Mouse (Mus musculus) intestine, embryonic 14.5 days (tissue): ENCODE measurements around the gene Ccdc162. TPM values are rescaled to one million over a fixed set of nuclear protein-coding genes. Genes with fewer than 3 reads are reported as not detected.

Experiments used
- ATAC-seq: fragments of 200-750 bp; cut with Nextera tagmentation; replicated peaks from 2 replicates; pipeline ENCODE4 v1.8.0; 2017; ENCODE audit warnings: low read depth, moderate number of reproducible peaks, moderate TSS enrichment, moderate library complexity; ENCODE audit not compliant: low FRiP score, low TSS enrichment
- DNase-seq: peaks from one replicate; pipeline ENCODE4 v3.0.0-alpha.2; 2018; ENCODE audit warnings: low spot score
- H3K27ac ChIP-seq: fragments of 300-500 bp; sonication (generic); 2 replicates; pipeline ENCODE4 v1.5.1; 2014; ENCODE audit warnings: low read depth, mild to moderate bottlenecking, control low read depth
- H3K27me3 ChIP-seq: fragments of 300-500 bp; sonication (generic); replicated peaks from 2 replicates; pipeline ENCODE4 v1.6.1; 2014; ENCODE audit warnings: low read length, control low read depth; ENCODE audit not compliant: control insufficient read depth, insufficient read depth
- H3K36me3 ChIP-seq: fragments of 300-500 bp; sonication (generic); 2 replicates; pipeline ENCODE4 v1.6.1; 2014; ENCODE audit warnings: low read length, control low read depth; ENCODE audit not compliant: control insufficient read depth, insufficient read depth
- H3K4me1 ChIP-seq: fragments of 300-500 bp; sonication (generic); replicated peaks from 2 replicates; pipeline ENCODE4 v1.6.1; 2014; ENCODE audit warnings: low read length, control low read depth, mixed read lengths; ENCODE audit not compliant: control insufficient read depth, insufficient read depth
- H3K4me2 ChIP-seq: fragments of 300-500 bp; sonication (generic); 2 replicates; pipeline ENCODE4 v1.6.1; 2014; ENCODE audit warnings: low read length
- H3K4me3 ChIP-seq: fragments of 300-500 bp; sonication (generic); 2 replicates; pipeline ENCODE4 v1.5.1; 2014; ENCODE audit warnings: low read depth, low read length, control low read depth, mixed read lengths
- H3K9ac ChIP-seq: fragments of 300-500 bp; sonication (generic); 2 replicates; pipeline ENCODE4 v1.6.1; 2014; ENCODE audit warnings: mild to moderate bottlenecking, low read length
- H3K9me3 ChIP-seq: fragments of 300-500 bp; sonication (generic); 2 replicates; pipeline ENCODE4 v1.6.1; 2016; ENCODE audit warnings: low read length, control low read depth; ENCODE audit not compliant: control insufficient read depth
- WGBS: fragments of 180-500 bp; shearing (Covaris S2); extraction: QIAGEN DNeasy Blood & Tissue Kit; methylation state at CpG from one replicate; pipeline ENCODE4 v1.1.7; 2014; 5-methylcytosine and 5-hydroxymethylcytosine counted together
- polyA plus RNA-seq: library from polyadenylated mRNA; unstranded; fragments of >200 nt; fragmentation: Nextera tagmentation; extraction: Ambion mirVana; gene quantifications from 2 replicates; pipeline ENCODE4 v1.2.1, GENCODE M21; 2014

Ccdc162 gene
- polyA plus RNA-seq, 1 experiment from 2014 or later = 0.47 TPM

DNA sequence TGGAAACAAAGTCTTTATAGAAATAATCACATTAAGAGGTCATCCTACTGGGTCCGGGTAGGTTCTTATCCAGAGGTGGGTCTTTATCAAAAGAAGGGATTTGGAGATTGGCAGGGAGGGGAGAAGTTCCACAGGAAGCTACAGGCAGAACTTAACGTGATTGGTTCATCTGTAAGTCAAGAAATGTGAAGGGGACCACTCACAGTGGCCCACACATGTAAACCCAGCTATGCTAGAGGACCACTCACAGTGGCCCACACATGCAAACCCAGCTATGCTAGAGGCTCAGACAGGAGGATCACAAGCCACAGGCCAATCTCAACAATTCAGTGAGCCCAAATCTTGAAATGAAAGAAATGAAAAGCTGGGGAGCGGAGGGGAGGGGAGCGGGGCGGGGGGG is 67.2 kb downstream of the Ccdc162 start:
- 75% methylated on average over 4 of the region's 5 CpGs for WGBS
- DNase-seq = no peak
- Histone ChIP-seq H3K4me1 (peaks cover 15% of the 10 kb centered on the region), H3K4me2 (no peak overlapping the region), H3K27ac (no peak overlapping the region), H3K9me3 (no peaks in the 10 kb centered on the region), H3K27me3 (no peaks in the 10 kb centered on the region), H3K4me3 (no peak overlapping the region), H3K9ac (no peak overlapping the region), H3K36me3 (no peaks in the 10 kb centered on the region)
- ATAC-seq = no peak

DNA sequence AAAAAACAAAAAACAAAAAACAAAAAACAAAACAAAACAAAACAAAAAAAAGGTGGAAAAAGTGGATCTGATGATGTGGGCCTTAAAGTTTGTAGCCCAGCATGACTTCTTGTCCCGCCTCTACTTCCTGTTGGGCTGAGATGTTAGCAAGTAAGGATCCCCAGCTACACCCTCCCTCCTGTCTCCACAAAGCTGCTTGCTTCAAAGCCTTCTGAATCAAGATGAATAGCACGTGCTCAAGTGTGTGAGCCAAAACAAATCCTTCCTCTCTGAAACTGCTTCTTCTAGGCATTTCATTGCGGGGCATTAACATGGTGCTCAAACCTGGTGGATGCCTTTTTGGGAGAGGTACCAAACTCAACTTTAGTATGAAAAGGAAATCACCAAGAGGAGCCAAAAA is 77.7 kb downstream of the Ccdc162 start:
- Histone ChIP-seq H3K9ac (no peak overlapping the region), H3K9me3 (no peaks in the 10 kb centered on the region), H3K4me3 (no peak overlapping the region), H3K27me3 (no peaks in the 10 kb centered on the region), H3K4me2 (no peak overlapping the region), H3K27ac (no peak overlapping the region), H3K36me3 (no peaks in the 10 kb centered on the region), H3K4me1 (no peaks in the 10 kb centered on the region)
- 62% methylated on average over 3 of the region's 3 CpGs for WGBS
- no peak for DNase-seq
- ATAC-seq = no peak

DNA sequence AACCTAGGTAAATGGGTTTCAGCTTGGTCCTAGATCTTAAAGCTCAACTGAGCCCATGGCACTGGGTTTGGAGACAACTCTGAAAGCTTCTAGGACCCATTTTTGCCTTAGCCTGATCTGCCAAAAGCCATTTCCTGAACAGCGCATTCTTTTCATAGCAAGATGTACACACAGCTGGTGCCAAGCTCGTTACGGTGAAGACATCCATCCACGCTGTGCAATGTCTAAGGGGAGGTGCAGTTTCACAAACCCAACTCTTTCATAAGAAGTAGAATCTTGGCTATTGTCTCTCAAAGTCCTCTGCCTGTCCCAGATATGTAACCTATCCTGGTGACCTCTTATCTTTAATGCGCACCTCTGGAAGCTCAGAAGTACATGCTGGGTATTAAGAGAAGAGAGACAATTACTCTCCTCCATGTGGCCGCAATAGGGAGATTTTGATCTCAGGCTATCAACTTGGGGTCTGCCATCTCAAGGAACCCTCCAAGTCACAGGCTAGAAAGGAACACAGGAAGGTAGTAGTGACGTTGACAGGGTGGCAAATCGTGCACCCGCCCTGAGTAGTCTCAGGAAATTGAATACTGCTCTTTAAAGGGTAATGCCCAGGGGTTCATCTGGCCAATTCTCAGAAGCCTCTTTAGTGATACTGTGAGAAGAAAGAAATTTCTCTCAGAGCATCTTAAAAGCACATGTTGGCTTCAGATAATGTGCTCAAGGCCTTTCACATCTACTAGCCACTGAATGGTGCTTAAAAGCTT is 81.0 kb downstream of the Ccdc162 start:
- no peaks in the 10 kb centered on the region for H3K9me3 ChIP-seq
- ATAC-seq (no peak), DNase-seq (no peak)
- no peak overlapping the region for H3K4me2 ChIP-seq
- no peaks in the 10 kb centered on the region for H3K27me3 ChIP-seq
- no peak overlapping the region for H3K9ac ChIP-seq
- no peaks in the 10 kb centered on the region for H3K4me1 ChIP-seq
- no peaks in the 10 kb centered on the region for H3K36me3 ChIP-seq
- H3K27ac ChIP-seq = no peak overlapping the region
- 57% methylated on average over 9 of the region's 9 CpGs for WGBS
- no peak overlapping the region for H3K4me3 ChIP-seq

DNA sequence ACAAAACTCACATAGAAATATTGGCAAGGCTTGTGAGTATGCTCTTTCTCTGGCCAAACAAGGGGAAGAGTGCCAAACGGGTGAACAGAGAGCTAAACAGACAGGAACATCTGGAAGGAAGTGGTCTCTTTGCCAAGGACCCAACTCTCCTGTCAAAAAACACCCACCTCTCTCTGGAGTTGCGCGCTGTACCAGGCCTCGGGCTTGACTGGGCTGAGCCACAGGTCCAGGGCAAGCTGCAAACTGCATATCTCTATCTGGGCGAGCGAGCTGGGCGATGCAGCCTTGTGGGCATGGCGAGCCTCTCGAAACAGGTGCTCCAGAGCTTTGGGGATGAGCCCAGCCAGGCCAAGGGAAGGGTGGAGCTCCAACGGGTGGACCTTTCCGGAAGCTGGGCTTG is 82.6 kb downstream of the Ccdc162 start:
- DNase-seq (no peak), ATAC-seq (no peak)
- WGBS = 95% methylated on average over 11 of the region's 11 CpGs

DNA sequence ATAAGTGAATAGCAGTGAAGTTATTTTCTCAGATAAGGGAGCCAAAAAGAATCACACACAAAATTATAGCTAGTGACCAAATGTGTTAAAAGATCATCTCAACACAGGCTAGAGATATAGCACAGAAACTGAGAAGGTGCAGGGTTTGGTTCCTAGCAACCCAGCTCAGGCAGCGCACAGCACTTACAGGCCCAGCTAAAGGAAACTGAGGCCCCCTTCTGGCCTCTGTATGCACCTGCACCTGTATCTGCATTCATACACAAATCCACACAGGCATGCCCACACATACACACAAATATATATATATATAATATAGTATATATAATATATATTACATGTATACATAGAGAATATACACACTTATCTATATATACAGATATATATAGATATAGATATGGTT is 84.4 kb downstream of the Ccdc162 start:
- ATAC-seq (no peak), DNase-seq (no peak)
- Histone ChIP-seq H3K27ac (no peak overlapping the region), H3K9ac (no peak overlapping the region), H3K4me1 (no peaks in the 10 kb centered on the region), H3K4me3 (no peak overlapping the region), H3K36me3 (no peaks in the 10 kb centered on the region), H3K9me3 (no peaks in the 10 kb centered on the region), H3K4me2 (no peak overlapping the region), H3K27me3 (no peaks in the 10 kb centered on the region)
- 90% methylated on average over 1 of the region's 1 CpGs for WGBS

More for the DNA sequence above, 82.6 kb downstream of the Ccdc162 start:
- Histone ChIP-seq H3K9me3 (no peaks in the 10 kb centered on the region), H3K27ac (no peak overlapping the region), H3K9ac (no peak overlapping the region), H3K4me3 (no peak overlapping the region), H3K4me1 (no peaks in the 10 kb centered on the region), H3K4me2 (no peak overlapping the region), H3K27me3 (no peaks in the 10 kb centered on the region), H3K36me3 (no peaks in the 10 kb centered on the region)

DNA sequence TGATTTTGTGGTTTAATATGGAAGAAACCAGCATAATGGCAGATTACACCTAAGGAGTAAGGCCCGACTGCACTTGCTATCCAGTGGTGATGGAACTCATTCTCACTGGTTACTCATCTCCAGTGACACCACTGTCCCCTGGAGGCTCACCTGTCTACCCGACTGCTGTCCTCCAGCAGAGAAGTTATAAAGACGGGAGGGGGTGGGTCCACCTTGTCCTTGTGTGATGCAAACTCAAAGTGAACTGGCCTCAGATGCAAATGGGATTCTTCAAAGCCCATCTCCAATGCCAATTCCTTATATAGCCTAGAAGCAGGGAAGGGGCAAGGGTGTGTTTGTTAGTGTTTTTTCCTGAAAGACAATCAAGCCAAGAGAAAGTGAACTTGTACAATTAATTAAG is 89.4 kb downstream of the Ccdc162 start:
- Histone ChIP-seq H3K9me3 (no peaks in the 10 kb centered on the region), H3K9ac (no peak overlapping the region), H3K27me3 (no peaks in the 10 kb centered on the region), H3K4me2 (no peak overlapping the region), H3K4me3 (no peak overlapping the region), H3K27ac (no peak overlapping the region), H3K36me3 (no peaks in the 10 kb centered on the region), H3K4me1 (no peaks in the 10 kb centered on the region)
- WGBS = 78% methylated on average over 3 of the region's 3 CpGs
- ATAC-seq (no peak), DNase-seq (no peak)

DNA sequence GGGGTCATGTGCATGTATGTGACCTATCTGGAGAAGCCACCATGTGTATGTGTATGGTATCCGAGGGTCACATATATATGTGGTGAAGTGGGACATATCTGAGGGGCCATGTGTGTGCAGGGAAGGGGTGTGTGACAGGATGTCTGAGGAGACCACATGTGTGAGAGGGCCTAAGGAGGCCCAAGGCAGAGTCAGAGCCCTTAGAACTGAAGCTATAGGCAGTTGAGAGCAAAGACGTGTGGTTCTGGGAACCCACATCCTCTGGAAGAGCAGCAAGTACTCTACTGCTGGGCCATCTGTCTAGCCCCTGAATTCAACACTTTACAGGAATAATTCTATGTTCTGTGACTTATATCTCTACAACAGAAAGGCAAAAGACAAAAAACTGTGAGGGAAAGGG is 96.4 kb downstream of the Ccdc162 start:
- 94% methylated on average over 2 of the region's 2 CpGs for WGBS
- no peaks in the 10 kb centered on the region for H3K4me1 ChIP-seq
- ATAC-seq (no peak), DNase-seq (no peak)
- H3K4me3 ChIP-seq = no peak overlapping the region
- no peaks in the 10 kb centered on the region for H3K27me3 ChIP-seq
- no peak overlapping the region for H3K9ac ChIP-seq
- H3K9me3 ChIP-seq = no peaks in the 10 kb centered on the region
- no peak overlapping the region for H3K27ac ChIP-seq
- H3K4me2 ChIP-seq = no peak overlapping the region
- H3K36me3 ChIP-seq = no peaks in the 10 kb centered on the region

DNA sequence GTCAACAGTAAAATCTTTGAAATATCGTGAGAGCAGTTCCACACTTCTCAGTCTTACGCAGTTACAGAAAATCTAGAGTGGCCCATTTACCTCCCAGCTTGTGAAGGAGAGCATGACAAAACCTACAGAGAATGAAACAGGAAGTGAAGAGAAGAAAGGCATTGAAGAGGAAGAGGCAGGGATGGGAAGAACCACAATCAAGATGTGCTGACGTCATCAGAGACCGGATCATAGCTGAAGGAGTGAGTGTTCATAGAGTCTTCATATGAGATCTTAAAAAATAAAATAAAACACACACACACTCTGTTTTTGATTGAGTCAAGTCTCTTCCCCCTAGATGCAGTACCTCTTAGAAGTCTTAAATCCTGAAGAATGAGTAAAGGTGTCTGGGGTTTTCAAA is 100.9 kb downstream of the Ccdc162 start:
- no peaks in the 10 kb centered on the region for H3K36me3 ChIP-seq
- WGBS = 88% methylated on average over 4 of the region's 4 CpGs
- no peak for ATAC-seq
- H3K9ac ChIP-seq = no peak overlapping the region
- no peak overlapping the region for H3K4me3 ChIP-seq
- DNase-seq = no peak
- H3K4me1 ChIP-seq = no peaks in the 10 kb centered on the region
- no peak overlapping the region for H3K27ac ChIP-seq
- H3K4me2 ChIP-seq = no peak overlapping the region
- no peaks in the 10 kb centered on the region for H3K9me3 ChIP-seq
- no peaks in the 10 kb centered on the region for H3K27me3 ChIP-seq

DNA sequence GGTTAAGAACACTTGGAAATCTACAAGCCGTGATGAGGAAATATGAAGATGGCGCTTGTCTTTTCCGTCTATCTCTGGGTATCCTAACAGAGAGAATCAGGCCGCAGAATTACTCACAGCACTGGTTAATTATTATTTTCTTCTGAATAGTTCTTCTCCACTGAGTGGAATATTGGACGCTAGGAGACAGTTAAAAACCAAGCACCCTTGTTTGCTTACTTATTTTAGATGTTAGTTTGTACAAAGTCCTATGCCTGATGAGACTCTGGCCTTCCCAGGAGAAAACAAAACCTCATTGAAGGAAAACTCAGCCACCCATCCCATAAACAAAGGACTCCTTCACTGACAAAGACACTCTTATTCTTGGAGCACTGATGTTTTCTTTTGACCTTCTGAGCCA is 104.5 kb downstream of the Ccdc162 start:
- Histone ChIP-seq H3K27me3 (no peaks in the 10 kb centered on the region), H3K4me1 (no peaks in the 10 kb centered on the region), H3K4me3 (no peak overlapping the region), H3K36me3 (no peaks in the 10 kb centered on the region), H3K9ac (no peak overlapping the region), H3K27ac (no peak overlapping the region), H3K4me2 (no peak overlapping the region), H3K9me3 (no peaks in the 10 kb centered on the region)
- ATAC-seq (no peak), DNase-seq (no peak)
- WGBS = 71% methylated on average over 5 of the region's 5 CpGs
